Mouse (Mus musculus) cortical plate, adult 2 months (tissue): Measurements from ENCODE around the gene 6030445D17Rik. TPM values are rescaled to one million over a fixed set of nuclear protein-coding genes. Genes with fewer than 3 reads are reported as not detected.

ENCODE experiments used
- H3K27ac ChIP-seq: fragments of 200-500 bp; 2 replicates; pipeline ENCODE4 v1.5.1; 2012; ENCODE audit warnings: low read length, control low read depth, inconsistent platforms; ENCODE audit not compliant: insufficient read depth
- H3K4me1 ChIP-seq: fragments of 200-500 bp; 2 replicates; pipeline ENCODE4 v1.6.1; 2011; ENCODE audit warnings: low read length; ENCODE audit not compliant: control insufficient read depth, insufficient read depth
- H3K4me3 ChIP-seq: fragments of 200-500 bp; 2 replicates; pipeline ENCODE4 v1.5.1; 2011; ENCODE audit warnings: mild to moderate bottlenecking, low read length, control low read depth; ENCODE audit not compliant: insufficient read depth
- CTCF ChIP-seq: fragments of 200-500 bp; IDR thresholded peaks from 2 replicates; pipeline ENCODE4 v1.5.1; 2011; ENCODE audit warnings: mild to moderate bottlenecking, control low read depth, low read length; ENCODE audit not compliant: insufficient read depth; ENCODE audit errors: extremely low read depth
- POLR2A ChIP-seq: fragments of 200-500 bp; IDR thresholded peaks from 2 replicates; pipeline ENCODE4 v1.6.1; 2011; ENCODE audit warnings: mild to moderate bottlenecking, low read length, control low read depth; ENCODE audit not compliant: insufficient read depth; ENCODE audit errors: extremely low read depth
- polyA plus RNA-seq: library from polyadenylated mRNA; depleted of rRNA; stranded (reverse); fragments of >200 nt; gene quantifications from 2 replicates; pipeline ENCODE4 v1.2.3, GENCODE M21; 2012

The 6030445D17Rik gene
- polyA plus RNA-seq, 1 experiment = 0.35 TPM

GRCm38 (mm10) chr4:136456516-136457218 lies 5.4 kb upstream of the 6030445D17Rik start:
- TF ChIP-seq POLR2A (no peak), CTCF (no peak)
- Histone ChIP-seq H3K27ac (no peak overlapping the region), H3K4me3 (no peak overlapping the region), H3K4me1 (no peaks in the 10 kb centered on the region)

GRCm38 (mm10) chr4:136458276-136458675 lies 3.8 kb upstream of the 6030445D17Rik start:
- no peak overlapping the region for H3K27ac ChIP-seq
- H3K4me1 ChIP-seq = no peaks in the 10 kb centered on the region
- TF ChIP-seq CTCF (no peak), POLR2A (no peak)
- H3K4me3 ChIP-seq = no peak overlapping the region

DNA sequence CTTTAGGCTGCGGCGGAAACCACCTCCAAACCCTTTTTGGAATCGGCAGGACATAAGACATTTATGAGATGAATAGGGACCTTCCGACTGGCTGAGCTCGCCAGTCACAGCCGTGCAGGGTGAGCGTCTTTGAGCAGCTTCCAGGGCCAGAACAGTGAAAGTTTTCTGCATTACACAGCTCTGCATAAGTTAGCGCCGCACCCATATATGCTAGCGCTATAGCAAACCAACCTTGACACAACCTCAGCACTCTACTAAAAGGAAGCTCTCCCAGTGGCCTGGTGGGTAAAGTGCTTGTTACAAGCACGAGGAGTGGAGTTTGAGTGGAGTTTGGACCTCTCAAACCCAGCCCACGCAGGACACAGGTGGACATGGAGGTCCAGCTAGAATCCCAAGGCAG lies 2.8 kb upstream of the 6030445D17Rik start:
- H3K4me3 ChIP-seq = no peak overlapping the region
- no peak overlapping the region for H3K27ac ChIP-seq
- TF ChIP-seq CTCF (no peak), POLR2A (no peak)
- no peaks in the 10 kb centered on the region for H3K4me1 ChIP-seq

- H3K27ac ChIP-seq = no peak overlapping the region
- peaks cover 1% of the 10 kb centered on the region; the same call in 1 of the 2 replicates for H3K4me1 ChIP-seq
- TF ChIP-seq POLR2A = no peak
- TF ChIP-seq CTCF = no peak
- no peak overlapping the region; the same call in 1 of the 2 replicates for H3K4me3 ChIP-seq
Measured at GRCm38 (mm10) chr4:136461206-136461605, 844 bp upstream of the 6030445D17Rik start.

- H3K27ac ChIP-seq = peak overlapping the region; percentile 93; the same call in 1 of the 2 replicates
- H3K4me3 ChIP-seq = peak overlapping the region; percentile 82
- TF ChIP-seq POLR2A (no peak), CTCF (no peak)
- H3K4me1 ChIP-seq = peaks cover 1% of the 10 kb centered on the region; the same call in 1 of the 2 replicates
Measured at GRCm38 (mm10) chr4:136461761-136462085, 327 bp upstream of the 6030445D17Rik start.

- no peak for TF ChIP-seq CTCF
- TF ChIP-seq POLR2A = no peak
- Histone ChIP-seq H3K4me3 (peak overlapping the region; percentile 82), H3K27ac (peak overlapping the region; percentile 93), H3K4me1 (peaks cover 1% of the 10 kb centered on the region; the same call in 1 of the 2 replicates)
Measured at GRCm38 (mm10) chr4:136462839-136463178, 759 bp downstream of the 6030445D17Rik start.

DNA sequence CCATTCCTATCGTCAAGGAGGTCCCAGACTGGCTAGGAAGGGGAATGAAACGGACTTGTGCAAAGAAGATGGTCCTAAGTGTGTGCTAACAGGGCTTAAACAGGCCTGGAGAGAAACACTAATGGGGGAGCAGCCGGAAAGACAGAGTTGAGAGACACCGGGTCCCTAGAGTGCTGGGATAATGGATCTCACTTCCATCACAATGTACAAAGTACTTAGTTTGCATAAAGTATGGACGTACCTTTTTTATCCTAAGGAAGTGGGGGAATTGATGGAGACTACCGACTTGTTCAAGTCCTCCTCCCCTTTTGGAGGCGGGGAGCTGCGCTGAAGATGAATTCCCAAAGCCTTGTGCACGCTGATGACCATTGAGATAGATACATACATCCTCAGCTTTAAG lies 1.4 kb downstream of the 6030445D17Rik start:
- H3K4me3 ChIP-seq = 0 out of 2 replicates have a peak overlapping the region, but pooled peaks have one; percentile 82
- no peak overlapping the region for H3K27ac ChIP-seq
- TF ChIP-seq POLR2A (no peak), CTCF (no peak)

DNA sequence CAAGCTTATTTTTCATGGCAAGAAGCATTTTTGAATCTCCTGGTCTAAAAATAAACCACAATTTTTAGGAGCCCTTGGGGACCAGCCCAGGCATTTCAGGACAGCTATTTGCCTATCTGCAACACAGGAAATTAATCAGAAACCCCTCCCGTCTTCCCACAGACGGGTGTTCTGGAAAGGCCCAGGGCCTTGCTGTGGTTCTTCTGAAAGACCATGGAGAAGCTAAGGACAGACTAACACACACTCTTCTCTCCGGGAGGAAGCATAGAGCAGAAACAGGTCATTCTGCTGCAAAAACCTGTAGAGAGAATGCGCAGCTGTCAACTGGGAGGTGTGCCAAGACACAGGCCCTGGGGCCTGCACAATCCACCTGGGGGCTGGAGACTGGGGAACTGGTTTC lies 4.2 kb downstream of the 6030445D17Rik start:
- TF ChIP-seq CTCF (no peak), POLR2A (no peak)
- Histone ChIP-seq H3K27ac (no peak overlapping the region; the same call in 1 of the 2 replicates), H3K4me1 (peaks cover 4% of the 10 kb centered on the region; the same call in 1 of the 2 replicates), H3K4me3 (no peak overlapping the region)

More for the DNA sequence above, 1.4 kb downstream of the 6030445D17Rik start:
- peaks cover 1% of the 10 kb centered on the region; the same call in 1 of the 2 replicates for H3K4me1 ChIP-seq

DNA sequence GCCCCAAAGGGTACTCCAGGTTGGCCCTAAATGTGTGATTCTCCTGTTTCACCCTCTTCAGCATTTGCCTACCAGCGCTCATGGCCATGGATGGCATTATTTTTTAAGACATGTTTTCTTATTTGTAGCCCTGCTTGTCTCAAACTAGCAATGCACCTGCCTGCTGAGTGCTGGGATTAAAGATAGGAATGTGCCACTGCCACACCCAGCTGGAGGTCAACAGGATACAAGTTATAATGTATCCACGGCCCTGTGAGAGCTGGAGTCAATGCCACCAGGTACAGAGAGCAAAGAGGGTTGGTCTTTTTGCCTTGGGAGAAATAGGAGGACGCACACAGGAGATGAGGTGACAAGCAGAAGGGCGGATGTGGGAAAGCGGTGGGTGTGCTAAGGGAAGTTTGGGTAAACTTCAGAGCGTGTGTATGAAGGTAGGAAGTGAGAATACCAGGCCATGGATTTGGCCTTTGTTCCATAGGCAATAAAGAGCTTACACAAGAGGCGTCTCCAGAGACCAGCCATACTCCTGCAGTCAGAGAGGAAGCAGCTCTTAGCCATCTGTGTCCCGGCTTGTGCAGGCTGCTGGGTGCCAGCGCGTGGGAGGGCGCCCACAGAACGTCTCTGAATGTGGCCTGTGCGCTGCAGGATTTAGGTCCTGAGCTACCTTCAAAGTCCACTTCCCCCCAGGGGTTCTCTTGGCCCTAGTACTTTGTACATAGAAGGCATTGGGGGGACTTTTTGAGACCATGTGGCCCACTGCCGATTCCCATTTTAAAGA lies 6.7 kb downstream of the 6030445D17Rik start:
- Histone ChIP-seq H3K27ac (peak overlapping the region; percentile 68; the same call in 1 of the 2 replicates), H3K4me3 (peak overlapping the region; percentile 64; the same call in 1 of the 2 replicates), H3K4me1 (peaks cover 6% of the 10 kb centered on the region; the same call in 1 of the 2 replicates)
- TF ChIP-seq CTCF (no peak), POLR2A (no peak)
